Mouse (Mus musculus): Measurements from ENCODE around the gene Gm10570. TPM values are rescaled to one million over a fixed set of nuclear protein-coding genes. Genes with fewer than 3 reads are reported as not detected.

Gm10570 gene
- total and polyA plus RNA-seq, 3 experiments: not detected

GRCm38 (mm10) chr4:130268736-130269135 is 39.7 kb downstream of the Gm10570 start:
- Histone ChIP-seq H3K9ac (ENCODE audit: control insufficient read depth, low read depth, low read length, poor library complexity, severe bottlenecking) (no peak overlapping the region), H3K27ac (ENCODE audit: control insufficient read depth, low read depth, low read length) (no peak overlapping the region), H3K4me3 (ENCODE audit: control insufficient read depth in 1 of 2, insufficient read depth in 1 of 2, low read depth in 2 of 2, low read length in 2 of 2) (no peak overlapping the region), H3K79me2 (ENCODE audit: control insufficient read depth, insufficient read depth, low read length, poor library complexity) (no peaks in the 10 kb centered on the region), H3K27me3 (ENCODE audit: control insufficient read depth in 1 of 2, insufficient read depth in 2 of 2, low read length in 2 of 2) (no peaks in the 10 kb centered on the region; a peak in 1 of 4 replicates), H3K9me3 (replicated peaks; ENCODE audit: insufficient read depth, low read length) (no peaks in the 10 kb centered on the region), H3K4me1 (ENCODE audit: control insufficient read depth in 1 of 2, insufficient read depth in 2 of 2, low read length in 2 of 2) (peaks cover 0 to 7% of the 10 kb centered on the region in 2 experiments; a peak in 2 of 4 replicates), H3K36me3 (ENCODE audit: control insufficient read depth in 1 of 2, insufficient read depth in 2 of 2, low read length in 2 of 2) (no peaks in the 10 kb centered on the region)
- no peak for DNase-seq (ENCODE audit: low read depth, low spot score)
- no peak for TF ChIP-seq POLR2AphosphoS5 (IDR thresholded peaks at IDR 0.05; ENCODE audit: borderline replicate concordance, low read depth, low read length)
- TF ChIP-seq MYB (IDR thresholded peaks at IDR 0.05; ENCODE audit: low read depth, low read length): no peak
- TF ChIP-seq MYC (IDR thresholded peaks at IDR 0.05; ENCODE audit: low read depth, low read length): no peak
- no peak for TF ChIP-seq ZC3H11A (IDR thresholded peaks at IDR 0.05; ENCODE audit: low read depth, low read length)

GRCm38 (mm10) chr4:130267069-130267468 is 41.4 kb downstream of the Gm10570 start:
- H3K36me3 ChIP-seq (ENCODE audit: control insufficient read depth in 1 of 2, insufficient read depth in 2 of 2, low read length in 2 of 2): no peaks in the 10 kb centered on the region
- no peak overlapping the region for H3K4me3 ChIP-seq (ENCODE audit: control insufficient read depth in 1 of 2, insufficient read depth in 1 of 2, low read depth in 2 of 2, low read length in 2 of 2)
- TF ChIP-seq BHLHE40 (IDR thresholded peaks at IDR 0.05; ENCODE audit: borderline replicate concordance, low read depth, low read length) (no peak), ZMIZ1 (IDR thresholded peaks at IDR 0.05; ENCODE audit: low read depth, low read length) (no peak), MAX (IDR thresholded peaks at IDR 0.05; ENCODE audit: low read length) (no peak), CHD1 (IDR thresholded peaks at IDR 0.05; ENCODE audit: low read depth, low read length) (no peak), JUND (IDR thresholded peaks at IDR 0.05; ENCODE audit: low read depth, low read length) (no peak)
- H3K27me3 ChIP-seq (ENCODE audit: control insufficient read depth in 1 of 2, insufficient read depth in 2 of 2, low read length in 2 of 2): no peaks in the 10 kb centered on the region
- no peaks in the 10 kb centered on the region for H3K9me3 ChIP-seq (replicated peaks; ENCODE audit: insufficient read depth, low read length)
- H3K79me2 ChIP-seq (ENCODE audit: control insufficient read depth, insufficient read depth, low read length, poor library complexity): no peaks in the 10 kb centered on the region
- peaks cover 0 to 7% of the 10 kb centered on the region in 2 experiments; a peak in 2 of 4 replicates for H3K4me1 ChIP-seq (ENCODE audit: control insufficient read depth in 1 of 2, insufficient read depth in 2 of 2, low read length in 2 of 2)
- H3K9ac ChIP-seq (ENCODE audit: control insufficient read depth, low read depth, low read length, poor library complexity, severe bottlenecking): no peak overlapping the region
- DNase-seq (ENCODE audit: low read depth, low spot score): no peak
- no peak overlapping the region for H3K27ac ChIP-seq (ENCODE audit: control insufficient read depth, low read depth, low read length)

- no peak overlapping the region for H3K9ac ChIP-seq (ENCODE audit: control insufficient read depth, low read depth, low read length, poor library complexity, severe bottlenecking)
- no peaks in the 10 kb centered on the region for H3K79me2 ChIP-seq (ENCODE audit: control insufficient read depth, insufficient read depth, low read length, poor library complexity)
- H3K4me3 ChIP-seq (ENCODE audit: control insufficient read depth in 1 of 2, insufficient read depth in 1 of 2, low read depth in 2 of 2, low read length in 2 of 2): no peak overlapping the region
- TF ChIP-seq EP300 (IDR thresholded peaks at IDR 0.05; ENCODE audit: low read depth in 1 of 2, low read length in 2 of 2) (no peak), UBTF (IDR thresholded peaks at IDR 0.05; ENCODE audit: borderline replicate concordance, insufficient read depth, low read depth, low read length) (no peak), MAX (IDR thresholded peaks at IDR 0.05; ENCODE audit: low read length) (no peak), TCF12 (IDR thresholded peaks at IDR 0.05; ENCODE audit: low read depth, low read length) (no peak), CHD1 (IDR thresholded peaks at IDR 0.05; ENCODE audit: low read depth, low read length) (no peak), NELFE (IDR thresholded peaks at IDR 0.05; ENCODE audit: low read depth, low read length) (no peak), KAT2A (conservative IDR thresholded peaks at IDR 0.05; ENCODE audit: low read depth, low read length) (no peak), JUND (IDR thresholded peaks at IDR 0.05; ENCODE audit: low read depth, low read length) (no peak), ETS1 (IDR thresholded peaks at IDR 0.05; ENCODE audit: low read depth, low read length) (no peak), GABPA (IDR thresholded peaks at IDR 0.05; ENCODE audit: low read depth, low read length) (no peak), RCOR1 (IDR thresholded peaks at IDR 0.05; ENCODE audit: low read depth, low read length) (no peak), SIN3A (IDR thresholded peaks at IDR 0.05; ENCODE audit: low read length) (no peak), MYB (IDR thresholded peaks at IDR 0.05; ENCODE audit: low read depth, low read length) (no peak), BHLHE40 (IDR thresholded peaks at IDR 0.05; ENCODE audit: borderline replicate concordance, low read depth, low read length) (no peak), CHD2 (IDR thresholded peaks at IDR 0.05; ENCODE audit: low read length) (no peak), MEF2A (IDR thresholded peaks at IDR 0.05; ENCODE audit: extremely low read depth, insufficient replicate concordance, low read depth, low read length, poor library complexity, severe bottlenecking) (no peak), MXI1 (IDR thresholded peaks at IDR 0.05; ENCODE audit: low read depth, low read length) (no peak)
- no peaks in the 10 kb centered on the region for H3K36me3 ChIP-seq (ENCODE audit: control insufficient read depth in 1 of 2, insufficient read depth in 2 of 2, low read length in 2 of 2)
- H3K4me1 ChIP-seq (ENCODE audit: control insufficient read depth in 1 of 2, insufficient read depth in 2 of 2, low read length in 2 of 2): peaks cover 0 to 7% of the 10 kb centered on the region in 2 experiments; a peak in 2 of 4 replicates
- H3K9me3 ChIP-seq (replicated peaks; ENCODE audit: insufficient read depth, low read length): no peaks in the 10 kb centered on the region
- no peaks in the 10 kb centered on the region for H3K27me3 ChIP-seq (ENCODE audit: control insufficient read depth in 1 of 2, insufficient read depth in 2 of 2, low read length in 2 of 2)
- no peak overlapping the region for H3K27ac ChIP-seq (ENCODE audit: control insufficient read depth, low read depth, low read length)
- peak; percentile 23 for DNase-seq (ENCODE audit: low read depth, low spot score)
Measured at GRCm38 (mm10) chr4:130266601-130267000, 41.9 kb downstream of the Gm10570 start.

Data from MEL (cell line).